ENCODE assay signal across 10 mouse cellular contexts in genomic region chr8:61700298-61700697, GRCm38 (mm10).
DNase-seq lines count a peak whose midpoint lies in the region; ATAC-seq and TF ChIP-seq lines count a peak whose summit lies in the region.
"Had no signal": no experiment of that assay in that cellular context is flagged by ENCODE, and none has a peak within 500 bp of the region (broad histone marks: within the 10 kb centered on the region; RNA-seq: fewer than 3 reads in every experiment).

No protein-coding gene starts in this region.

- no peak overlapping the region for H3K4me2 ChIP-seq in liver, embryonic 12.5 days
- H3K4me2 ChIP-seq: liver, embryonic 15.5 days; stomach, embryonic 15.5 days had no signal

- H3K36me3 ChIP-seq in liver, adult 2 months (ENCODE audit: control insufficient read depth, insufficient read depth, low read length): no peaks in the 10 kb centered on the region
- no peaks in the 10 kb centered on the region for H3K36me3 ChIP-seq in liver, embryonic 12.5 days
- H3K36me3 ChIP-seq: liver, embryonic 15.5 days had no signal

- H3K4me3 ChIP-seq in liver, adult 2 months (ENCODE audit: insufficient read depth, low read depth, low read length): no peak overlapping the region
- H3K4me3 ChIP-seq in liver, embryonic 12.5 days: no peak overlapping the region
- H3K4me3 ChIP-seq: liver, embryonic 15.5 days; stomach, embryonic 15.5 days had no signal

- WGBS in liver, adult 2 months: 93% methylated on average over 1 of the region's 1 CpGs
- 54% methylated on average over 1 of the region's 1 CpGs for WGBS in liver, embryonic 12.5 days (ENCODE audit: insufficient replicate concordance)

- TF ChIP-seq CTCF in liver, adult 2 months (IDR thresholded peaks at IDR 0.05; ENCODE audit: low read depth, low read length): peak; percentile 45

- H3K9ac ChIP-seq in liver, adult 2 months (ENCODE audit: low read depth, low read length): no peak overlapping the region
- no peak overlapping the region for H3K9ac ChIP-seq in liver, embryonic 12.5 days
- H3K9ac ChIP-seq: liver, embryonic 15.5 days; stomach, embryonic 15.5 days had no signal

- H3K27ac ChIP-seq in liver, adult 2 months (replicated peaks; ENCODE audit: insufficient read depth, low read depth, low read length): no peak overlapping the region
- H3K27ac ChIP-seq in liver, embryonic 12.5 days: no peak overlapping the region
- H3K27ac ChIP-seq: liver, embryonic 15.5 days; stomach, embryonic 15.5 days had no signal

- peak; percentile 20 for DNase-seq in adrenal gland, postnatal 14 days
- no peak for DNase-seq in adrenal gland, adult 8-10 months
- peak; percentile 45 for DNase-seq in liver, adult 2 months (ENCODE audit: extremely low read depth, low read depth, low spot score)
- DNase-seq in embryo, embryonic 11 days: peak; percentile 45
- DNase-seq in retina, postnatal 1 day: peak; percentile 27
- no peak for DNase-seq in spleen, postnatal 4 days (ENCODE audit: low spot score in 2 of 2)
- no peak for DNase-seq in cerebellum, adult 9-10 months

- ATAC-seq in liver, embryonic 12.5 days: no peak

- no peaks in the 10 kb centered on the region for H3K4me1 ChIP-seq in liver, adult 2 months (ENCODE audit: control insufficient read depth, insufficient read depth, low read length)
- H3K4me1 ChIP-seq in liver, embryonic 12.5 days: no peaks in the 10 kb centered on the region
- H3K4me1 ChIP-seq: liver, embryonic 15.5 days had no signal

- H3K9me3 ChIP-seq in liver, embryonic 12.5 days (replicated peaks): no peaks in the 10 kb centered on the region
- H3K9me3 ChIP-seq: liver, embryonic 15.5 days; stomach, embryonic 15.5 days had no signal

- no peak for TF ChIP-seq POLR2A in liver, adult 2 months (IDR thresholded peaks at IDR 0.05; ENCODE audit: extremely low read depth, insufficient read depth, low read length)

- 0 out of 2 replicates have a peak, but pooled peaks cover 2% of the 10 kb centered on the region for H3K27me3 ChIP-seq in liver, adult 2 months (ENCODE audit: control insufficient read depth, insufficient read depth, low read length)
- no peaks in the 10 kb centered on the region for H3K27me3 ChIP-seq in liver, embryonic 12.5 days (replicated peaks)
- H3K27me3 ChIP-seq: liver, embryonic 15.5 days; stomach, embryonic 15.5 days had no signal

- no peaks in the 10 kb centered on the region for H3K79me2 ChIP-seq in liver, adult 2 months (ENCODE audit: control insufficient read depth, insufficient read depth, low read length)

Comparison
In these comparisons a context has a peak if more than half of its experiments do, and no peak if none do; other contexts are left out.
1. DNase-seq: peak in adrenal gland, postnatal 14 days (single experiment), liver, adult 2 months (single experiment), embryo, embryonic 11 days (single experiment) and retina, postnatal 1 day (single experiment); none in adrenal gland, adult 8-10 months (single experiment), spleen, postnatal 4 days (0 of 2) and cerebellum, adult 9-10 months (single experiment).